In the genomic region with DNA sequence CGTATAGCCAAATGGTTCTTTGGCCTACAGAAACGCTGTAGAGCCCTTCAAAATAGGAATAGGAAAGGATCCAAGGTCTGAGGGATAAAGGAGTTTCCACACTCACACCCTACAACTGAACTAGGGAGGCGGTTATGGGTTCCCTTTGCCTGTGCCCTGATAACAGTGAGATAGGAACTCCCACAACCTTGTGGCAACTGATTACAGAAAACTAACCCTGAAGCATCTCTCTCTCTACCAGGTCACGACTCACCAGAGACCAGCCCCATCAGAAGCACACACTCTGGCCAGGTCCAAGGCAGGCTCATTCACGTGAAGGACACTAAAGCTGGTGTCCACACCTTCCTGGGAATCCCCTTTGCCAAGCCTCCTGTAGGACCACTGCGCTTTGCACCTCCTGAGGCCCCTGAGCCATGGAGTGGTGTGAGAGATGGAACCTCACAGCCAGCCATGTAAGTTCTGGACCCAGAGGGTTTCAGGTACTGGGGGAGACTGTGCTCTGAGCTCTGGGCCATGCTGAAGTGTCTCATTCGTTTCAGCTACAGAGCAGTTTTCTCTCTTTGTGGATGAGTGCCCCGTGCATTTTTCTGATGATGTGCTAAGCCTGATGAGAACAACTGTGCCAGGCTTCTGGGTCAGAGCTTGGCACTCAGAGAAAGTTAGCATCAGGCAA, we compare ENCODE assay signal across 21 mouse cellular contexts. TPM values are rescaled to one million over a fixed set of nuclear protein-coding genes. Genes with fewer than 3 reads are reported as not detected.
DNase-seq lines count a peak whose midpoint lies in the region; ATAC-seq and TF ChIP-seq lines count a peak whose summit lies in the region.
"Had no signal": no experiment of that assay in that cellular context is flagged by ENCODE, and none has a peak within 500 bp of the region (broad histone marks: within the 10 kb centered on the region; RNA-seq: fewer than 3 reads in every experiment).

No protein-coding gene starts in this region.

- H3K36me3 ChIP-seq in MEL (ENCODE audit: control insufficient read depth in 1 of 2, insufficient read depth in 2 of 2, low read length in 2 of 2) = peaks cover 16 to 41% of the 10 kb centered on the region in 2 experiments
- peaks cover 35% of the 10 kb centered on the region for H3K36me3 ChIP-seq in liver, embryonic 12.5 days
- no peaks in the 10 kb centered on the region for H3K36me3 ChIP-seq in forebrain, postnatal 0 days (ENCODE audit: insufficient read depth)
- H3K36me3 ChIP-seq: embryonic facial prominence, embryonic 13.5 days; forebrain, embryonic 12.5 days; hindbrain, embryonic 15.5 days had no signal

- peak overlapping the region; percentile 46 for H3K4me2 ChIP-seq in liver, embryonic 12.5 days
- no peak overlapping the region for H3K4me2 ChIP-seq in forebrain, postnatal 0 days (ENCODE audit: low read depth)
- H3K4me2 ChIP-seq: embryonic facial prominence, embryonic 13.5 days; forebrain, embryonic 12.5 days; hindbrain, embryonic 15.5 days had no signal

- H3K9me3 ChIP-seq in MEL (replicated peaks; ENCODE audit: insufficient read depth, low read length) = no peaks in the 10 kb centered on the region
- H3K9me3 ChIP-seq in liver, embryonic 12.5 days (replicated peaks) = no peaks in the 10 kb centered on the region
- H3K9me3 ChIP-seq in forebrain, postnatal 0 days (ENCODE audit: low read length) = no peaks in the 10 kb centered on the region
- H3K9me3 ChIP-seq: embryonic facial prominence, embryonic 13.5 days; forebrain, embryonic 12.5 days; hindbrain, embryonic 15.5 days had no signal

- peak; percentile 98 for ATAC-seq in liver, embryonic 12.5 days
- no peak for ATAC-seq in forebrain, postnatal 0 days
- ATAC-seq: midbrain, embryonic 16.5 days had no signal

- peaks cover 26% of the 10 kb centered on the region for H3K79me2 ChIP-seq in MEL (ENCODE audit: control insufficient read depth, insufficient read depth, low read length, poor library complexity)

- TF ChIP-seq CTCF in MEL (IDR thresholded peaks at IDR 0.05 in 2 of 3, conservative IDR thresholded peaks at IDR 0.05 in 1 of 3; ENCODE audit: control insufficient read depth in 1 of 3, insufficient read depth in 1 of 3, low read depth in 2 of 3, low read length in 3 of 3, poor library complexity in 1 of 3, severe bottlenecking in 1 of 3) = no peak
- TF ChIP-seq CTCF in forebrain, postnatal 0 days (IDR thresholded peaks at IDR 0.05; ENCODE audit: low read depth) = no peak

- peak overlapping the region; percentile 86 for H3K27ac ChIP-seq in MEL (ENCODE audit: control insufficient read depth, low read depth, low read length)
- peak overlapping the region; percentile 82 for H3K27ac ChIP-seq in liver, embryonic 12.5 days
- H3K27ac ChIP-seq in forebrain, postnatal 0 days (ENCODE audit: low read depth, low read length) = no peak overlapping the region
- H3K27ac ChIP-seq: embryonic facial prominence, embryonic 13.5 days; forebrain, embryonic 12.5 days; heart, adult 2 months; hindbrain, embryonic 15.5 days; macrophage had no signal

- H3K4me3 ChIP-seq in MEL (ENCODE audit: control insufficient read depth in 1 of 2, insufficient read depth in 1 of 2, low read depth in 2 of 2, low read length in 2 of 2) = peak overlapping the region; percentile 57 to 69
- H3K4me3 ChIP-seq in liver, embryonic 12.5 days = peak overlapping the region; percentile 57
- no peak overlapping the region for H3K4me3 ChIP-seq in forebrain, postnatal 0 days (ENCODE audit: low read depth, low read length)
- H3K4me3 ChIP-seq: embryonic facial prominence, embryonic 13.5 days; forebrain, embryonic 12.5 days; heart, adult 2 months; hindbrain, embryonic 15.5 days had no signal

- no peak; a peak in 1 of 4 replicates for TF ChIP-seq POLR2A in MEL (IDR thresholded peaks at IDR 0.05; ENCODE audit: control insufficient read depth in 1 of 2, insufficient read depth in 1 of 2, low read depth in 1 of 2, low read length in 2 of 2, poor library complexity in 1 of 2)

- H3K4me1 ChIP-seq in MEL (ENCODE audit: control insufficient read depth in 1 of 2, insufficient read depth in 2 of 2, low read length in 2 of 2) = peaks cover 8 to 34% of the 10 kb centered on the region in 2 experiments
- H3K4me1 ChIP-seq in liver, embryonic 12.5 days = peaks cover 28% of the 10 kb centered on the region
- H3K4me1 ChIP-seq in forebrain, postnatal 0 days (ENCODE audit: insufficient read depth) = no peaks in the 10 kb centered on the region
- H3K4me1 ChIP-seq: embryonic facial prominence, embryonic 13.5 days; forebrain, embryonic 12.5 days; hindbrain, embryonic 15.5 days had no signal

- H3K27me3 ChIP-seq in MEL (ENCODE audit: control insufficient read depth in 1 of 2, insufficient read depth in 2 of 2, low read length in 2 of 2) = no peaks in the 10 kb centered on the region
- no peaks in the 10 kb centered on the region for H3K27me3 ChIP-seq in liver, embryonic 12.5 days (replicated peaks)
- no peaks in the 10 kb centered on the region for H3K27me3 ChIP-seq in forebrain, postnatal 0 days (ENCODE audit: insufficient read depth, low read length)
- H3K27me3 ChIP-seq: embryonic facial prominence, embryonic 13.5 days; forebrain, embryonic 12.5 days; hindbrain, embryonic 15.5 days had no signal

- TF ChIP-seq EP300 in MEL (IDR thresholded peaks at IDR 0.05; ENCODE audit: low read depth in 1 of 2, low read length in 2 of 2) = peak; percentile 100

- peak overlapping the region; percentile 71 for H3K9ac ChIP-seq in MEL (ENCODE audit: control insufficient read depth, low read depth, low read length, poor library complexity, severe bottlenecking)
- H3K9ac ChIP-seq in liver, embryonic 12.5 days = peak overlapping the region; percentile 64
- H3K9ac ChIP-seq in forebrain, postnatal 0 days = no peak overlapping the region
- H3K9ac ChIP-seq: embryonic facial prominence, embryonic 13.5 days; forebrain, embryonic 12.5 days; hindbrain, embryonic 15.5 days; lung, embryonic 14.5 days had no signal

- WGBS in liver, embryonic 12.5 days (ENCODE audit: insufficient replicate concordance) = 41% methylated on average over 8 of the region's 8 CpGs
- 79% methylated on average over 8 of the region's 8 CpGs for WGBS in forebrain, postnatal 0 days

- peak; percentile 86 for DNase-seq in MEL (ENCODE audit: low read depth, low spot score)
- DNase-seq in c-Kit-positive CD71-positive TER-119-negative erythroid progenitor cells, embryonic 14.5 days (ENCODE audit: low read depth) = peak; percentile 61
- peak; percentile 3 for DNase-seq in skeletal muscle tissue, adult 2 months (ENCODE audit: low read depth, low spot score)
- no peak for DNase-seq in layer of hippocampus, postnatal 14 days (ENCODE audit: low spot score in 2 of 2)
- DNase-seq in cerebellum, adult 8-10 months = no peak
- no peak for DNase-seq in right cerebral cortex, postnatal 36 days (ENCODE audit: low spot score in 2 of 2)
- DNase-seq in forebrain, postnatal 0 days = no peak
- DNase-seq: thymus, postnatal 36 days had no signal

- no peak for TF ChIP-seq RAD21 in MEL (IDR thresholded peaks at IDR 0.05; ENCODE audit: low read depth, low read length)

TF ChIP-seq in MEL, 35 proteins besides CTCF, POLR2A, EP300 and RAD21 (continues in another document):
- peak; percentile 93 for TF ChIP-seq ETS1 (IDR thresholded peaks at IDR 0.05; ENCODE audit: low read depth, low read length)
- peak; percentile 77 for TF ChIP-seq BHLHE40 (IDR thresholded peaks at IDR 0.05; ENCODE audit: borderline replicate concordance, low read depth, low read length)
- peak; percentile 96 for TF ChIP-seq SIN3A (IDR thresholded peaks at IDR 0.05; ENCODE audit: low read length)
- no peak for TF ChIP-seq GABPA (IDR thresholded peaks at IDR 0.05; ENCODE audit: low read depth, low read length)
- peak; percentile 49; the same call in 1 of the 2 replicates for TF ChIP-seq KAT2A (conservative IDR thresholded peaks at IDR 0.05; ENCODE audit: low read depth, low read length)
- no peak for TF ChIP-seq ZKSCAN1 (IDR thresholded peaks at IDR 0.05; ENCODE audit: low read depth, low read length)
- TF ChIP-seq JUND (IDR thresholded peaks at IDR 0.05; ENCODE audit: low read depth, low read length) = peak; percentile 70; the same call in 1 of the 2 replicates
- TF ChIP-seq HCFC1 (IDR thresholded peaks at IDR 0.05; ENCODE audit: low read depth, low read length) = peak; percentile 58; the same call in 1 of the 2 replicates
- TF ChIP-seq ZNF384 (IDR thresholded peaks at IDR 0.05; ENCODE audit: low read depth, low read length) = no peak

RNA-seq across cellular contexts. Expression of a gene that starts 0.8 kb away (rescaled TPM):
- total RNA-seq in MEL (2012; rRNA removed) = 95.3 and 105 TPM in 2 replicates
- polyA plus RNA-seq in MEL (2012; ENCODE audit: insufficient read depth in 1 of 2, insufficient read length in 2 of 2, low read depth in 1 of 2, low replicate concordance in 2 of 2, missing spikeins in 1 of 2) = 100 to 1,000 TPM in 1 of 2 experiments, not detected in 1; 195 TPM
- polyA plus RNA-seq in liver, embryonic 12.5 days (2016; fragmentation: Nextera tagmentation; extraction: Ambion mirVana) = 7.6 and 7.8 TPM in 2 replicates
- under 1 TPM in 1 of 2 experiments, not detected in 1; 0.39 TPM for total RNA-seq in layer of hippocampus, postnatal 14 days (2021)
- total RNA-seq in forebrain, postnatal 0 days (2014; rRNA removed) = 0.31 and 0.76 TPM in 2 replicates
- polyA plus RNA-seq in forebrain, postnatal 0 days (2015; fragmentation: Nextera tagmentation; extraction: Ambion mirVana) = 0.08 and 0.20 TPM in 2 replicates
- polyA plus RNA-seq: forebrain, embryonic 12.5 days; hindbrain, embryonic 15.5 days; macrophage; neural tube, embryonic 11.5 days had no signal

RNA-seq across cellular contexts. Expression of a gene that starts 15.2 kb away (rescaled TPM):
- not detected in 2 replicates for total RNA-seq in MEL (2012; rRNA removed)
- not detected for polyA plus RNA-seq in MEL (2012; ENCODE audit: insufficient read depth in 1 of 2, insufficient read length in 2 of 2, low read depth in 1 of 2, low replicate concordance in 2 of 2, missing spikeins in 1 of 2)
- polyA plus RNA-seq in liver, embryonic 12.5 days (2016; fragmentation: Nextera tagmentation; extraction: Ambion mirVana) = not detected in 2 replicates
- not detected for total RNA-seq in layer of hippocampus, postnatal 14 days (2021)
- total RNA-seq in forebrain, postnatal 0 days (2014; rRNA removed) = not detected in 2 replicates
- not detected in 2 replicates for polyA plus RNA-seq in forebrain, postnatal 0 days (2015; fragmentation: Nextera tagmentation; extraction: Ambion mirVana)
- total RNA-seq: adrenal gland, postnatal 14 days; ES-E14; heart, adult 2 months; left cerebral cortex, postnatal 4 days had no signal
- polyA plus RNA-seq: embryonic facial prominence, embryonic 13.5 days; forebrain, embryonic 12.5 days; heart, postnatal 0 days; hindbrain, embryonic 15.5 days; lung, embryonic 14.5 days; macrophage; midbrain, embryonic 16.5 days; neural tube, embryonic 11.5 days had no signal

RNA-seq across cellular contexts. Expression of a gene that starts 36.3 kb away (rescaled TPM):
- not detected in 2 replicates for total RNA-seq in MEL (2012; rRNA removed)
- polyA plus RNA-seq in MEL (2012; ENCODE audit: insufficient read depth in 1 of 2, insufficient read length in 2 of 2, low read depth in 1 of 2, low replicate concordance in 2 of 2, missing spikeins in 1 of 2) = not detected
- polyA plus RNA-seq in liver, embryonic 12.5 days (2016; fragmentation: Nextera tagmentation; extraction: Ambion mirVana) = 0.14 and 0.19 TPM in 2 replicates
- total RNA-seq in layer of hippocampus, postnatal 14 days (2021) = not detected
- total RNA-seq in forebrain, postnatal 0 days (2014; rRNA removed) = not detected in 2 replicates
- polyA plus RNA-seq in forebrain, postnatal 0 days (2015; fragmentation: Nextera tagmentation; extraction: Ambion mirVana) = not detected in 2 replicates
- total RNA-seq: left cerebral cortex, postnatal 4 days had no signal
- polyA plus RNA-seq: forebrain, embryonic 12.5 days; hindbrain, embryonic 15.5 days; macrophage; midbrain, embryonic 16.5 days; neural tube, embryonic 11.5 days had no signal

RNA-seq across cellular contexts. Expression of a gene that starts 38.3 kb away (rescaled TPM):
- total RNA-seq in MEL (2012; rRNA removed) = not detected in 2 replicates
- not detected for polyA plus RNA-seq in MEL (2012; ENCODE audit: insufficient read depth in 1 of 2, insufficient read length in 2 of 2, low read depth in 1 of 2, low replicate concordance in 2 of 2, missing spikeins in 1 of 2)
- polyA plus RNA-seq in liver, embryonic 12.5 days (2016; fragmentation: Nextera tagmentation; extraction: Ambion mirVana) = not detected in 2 replicates
- total RNA-seq in layer of hippocampus, postnatal 14 days (2021) = not detected
- not detected in 2 replicates for total RNA-seq in forebrain, postnatal 0 days (2014; rRNA removed)
- not detected in 2 replicates for polyA plus RNA-seq in forebrain, postnatal 0 days (2015; fragmentation: Nextera tagmentation; extraction: Ambion mirVana)
- total RNA-seq: ES-E14; heart, adult 2 months; left cerebral cortex, postnatal 4 days had no signal
- polyA plus RNA-seq: embryonic facial prominence, embryonic 13.5 days; forebrain, embryonic 12.5 days; heart, adult 2 months; heart, postnatal 0 days; hindbrain, embryonic 15.5 days; lung, embryonic 14.5 days; macrophage; midbrain, embryonic 16.5 days; neural tube, embryonic 11.5 days had no signal

Comparison
In these comparisons a context has a peak if more than half of its experiments do, and no peak if none do; other contexts are left out.
1. DNase-seq: peak in MEL (single experiment), c-Kit-positive CD71-positive TER-119-negative erythroid progenitor cells, embryonic 14.5 days (single experiment) and skeletal muscle tissue, adult 2 months (single experiment); none in layer of hippocampus, postnatal 14 days (0 of 2), cerebellum, adult 8-10 months (single experiment), right cerebral cortex, postnatal 36 days (0 of 2) and forebrain, postnatal 0 days (single experiment).
2. RNA of a gene that starts 0.8 kb away (total RNA-seq): 95.3 to 105 TPM in MEL; 0.31 to 0.76 TPM in forebrain, postnatal 0 days and 0.39 TPM in layer of hippocampus, postnatal 14 days; every median in the first group is over 10 times any median in the second.